Comparison of ENCODE assay signal across 8 mouse cellular contexts in genomic region chr17:5252436-5252835, GRCm38 (mm10).
A peak's percentile ranks its signal among the peaks of the same experiment; 100 is the strongest.
DNase-seq lines count a peak whose midpoint lies in the region; TF ChIP-seq lines count a peak whose summit lies in the region.
"Had no signal": no experiment of that assay in that cellular context is flagged by ENCODE, and none has a peak within 500 bp of the region (broad histone marks: within the 10 kb centered on the region; RNA-seq: fewer than 3 reads in every experiment).

No protein-coding gene starts in this region.

- DNase-seq in B cell, adult 2 months: peak; percentile 82 to 86
- DNase-seq in ES-CJ7 (ENCODE audit: low read depth, low spot score): peak; percentile 62
- DNase-seq in cerebellum, adult 18-20 months: peak; percentile 81 to 82
- DNase-seq in frontal cortex, postnatal 25 days (ENCODE audit: low spot score in 2 of 2): peak; percentile 73 to 75
- peak; percentile 70 to 90 for DNase-seq in kidney, postnatal 36 days
- DNase-seq in lung, adult 2 months: peak; percentile 78
- peak; percentile 74 for DNase-seq in right cerebral cortex, postnatal 4 days

- no peak for TF ChIP-seq POLR2A in lung, adult 2 months (IDR thresholded peaks at IDR 0.05; ENCODE audit: borderline replicate concordance, extremely low read depth, low read depth, low read length)

- peaks cover 9% of the 10 kb centered on the region; the same call in 1 of the 2 replicates for H3K4me1 ChIP-seq in lung, adult 2 months (ENCODE audit: control insufficient read depth, insufficient read depth, low read length)

- WGBS in lung, adult 2 months: 22% methylated on average over 3 of the region's 3 CpGs

- TF ChIP-seq CTCF in lung, adult 2 months (IDR thresholded peaks at IDR 0.05; ENCODE audit: insufficient read depth, low read length): peak; percentile 82

- H3K4me3 ChIP-seq in lung, adult 2 months (replicated peaks; ENCODE audit: extremely low read depth, low read depth, low read length): no peak overlapping the region
- H3K4me3 ChIP-seq: heart, embryonic 15.5 days had no signal
